Mouse (Mus musculus) forebrain, embryonic 14.5 days (tissue): ENCODE measurements around the gene Apeh. TPM values are rescaled to one million over a fixed set of nuclear protein-coding genes. Genes with fewer than 3 reads are reported as not detected.

Experiments
- ATAC-seq: fragments of 200-750 bp; cut with Nextera tagmentation; 2 replicates; pipeline ENCODE4 v1.8.0; 2017; ENCODE audit warnings: mild to moderate bottlenecking, moderate library complexity
- DNase-seq: peaks from one replicate; pipeline ENCODE4 v3.0.0-alpha.2; 2015; ENCODE audit warnings: low spot score
- H3K27ac ChIP-seq: fragments of 300-500 bp; sonication (generic); 2 replicates; pipeline ENCODE4 v1.5.1; 2014; ENCODE audit warnings: low read depth, mild to moderate bottlenecking, control low read depth, low read length, moderate library complexity
- H3K27me3 ChIP-seq: fragments of 300-500 bp; sonication (generic); replicated peaks from 2 replicates; pipeline ENCODE4 v1.6.1; 2014; ENCODE audit warnings: low read length, control low read depth, mixed read lengths; ENCODE audit not compliant: control insufficient read depth, insufficient read depth
- H3K36me3 ChIP-seq: fragments of 300-500 bp; sonication (generic); 2 replicates; pipeline ENCODE4 v1.6.1; 2014; ENCODE audit warnings: low read length, control low read depth; ENCODE audit not compliant: control insufficient read depth, insufficient read depth
- H3K4me1 ChIP-seq: fragments of 300-500 bp; sonication (generic); 2 replicates; pipeline ENCODE4 v1.6.1; 2014; ENCODE audit warnings: antibody characterized with exemption, low read length, control low read depth; ENCODE audit not compliant: control insufficient read depth, insufficient read depth
- H3K4me2 ChIP-seq: fragments of 300-500 bp; sonication (generic); 2 replicates; pipeline ENCODE4 v1.6.1; 2014; ENCODE audit warnings: mild to moderate bottlenecking, control low read depth, low read length
- H3K4me3 ChIP-seq: fragments of 300-500 bp; sonication (generic); 2 replicates; pipeline ENCODE4 v1.5.1; 2014; ENCODE audit warnings: low read depth, low read length, control low read depth
- H3K9ac ChIP-seq: fragments of 300-500 bp; sonication (generic); 2 replicates; pipeline ENCODE4 v1.6.1; 2014; ENCODE audit warnings: mild to moderate bottlenecking, low read length, control low read depth, moderate library complexity
- H3K9me3 ChIP-seq: fragments of 300-500 bp; sonication (generic); replicated peaks from 2 replicates; pipeline ENCODE4 v1.6.1; 2016; ENCODE audit warnings: low read length, control low read depth, mixed read lengths; ENCODE audit not compliant: control insufficient read depth
- WGBS: fragments of 180-500 bp; shearing (Covaris S2); extraction: QIAGEN DNeasy Blood & Tissue Kit; methylation state at CpG from one replicate; pipeline ENCODE4 v1.1.7; 2014; 5-methylcytosine and 5-hydroxymethylcytosine counted together
- polyA plus RNA-seq: library from polyadenylated mRNA; unstranded; fragments of >200 nt; fragmentation: Nextera tagmentation; extraction: Ambion mirVana; gene quantifications from 2 replicates; pipeline ENCODE4 v1.2.1, GENCODE M21; 2014

The Apeh gene
- polyA plus RNA-seq, 1 experiment from 2014 or later, result 39.1 TPM

DNA sequence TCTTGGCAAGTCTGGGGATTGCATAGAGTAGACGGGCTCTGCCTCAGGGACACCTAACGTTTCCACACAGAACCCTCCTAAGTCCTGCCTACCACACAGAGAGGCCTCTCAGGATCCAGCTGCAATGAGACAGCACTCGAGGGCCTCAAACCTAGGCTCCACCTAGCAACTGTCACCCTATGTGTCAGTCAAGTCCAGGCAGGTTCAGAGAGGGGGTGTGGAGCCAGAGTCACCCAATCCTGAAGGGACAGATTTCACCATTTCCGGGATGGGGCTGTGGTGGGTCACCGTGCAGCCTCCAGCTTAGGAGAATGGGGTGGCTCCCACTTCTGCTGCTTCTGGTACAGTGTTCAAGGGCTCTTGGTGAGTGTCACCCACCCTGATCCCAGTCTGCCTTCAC is 14.2 kb downstream of the Apeh start, which contains the start of gene Mst1:
TSS of gene Mst1 (plus strand) at position 269 of the 400 bp plus-strand sequence.
- Histone ChIP-seq H3K4me3 (peak within 1 kb of the TSS; percentile 87), H3K9ac (peak within 1 kb of the TSS; percentile 98), H3K4me1 (peaks cover 5% of the 10 kb centered on the region; the same call in 1 of the 2 replicates), H3K27ac (no peak within 1 kb of the TSS), H3K4me2 (peak within 1 kb of the TSS; percentile 88), H3K9me3 (no peaks in the 10 kb centered on the region), H3K27me3 (peaks cover 20% of the 10 kb centered on the region), H3K36me3 (peaks cover 16% of the 10 kb centered on the region)
- 77% methylated on average over 5 of the region's 5 CpGs for WGBS
- ATAC-seq, result no peak
- DNase-seq, result no peak

DNA sequence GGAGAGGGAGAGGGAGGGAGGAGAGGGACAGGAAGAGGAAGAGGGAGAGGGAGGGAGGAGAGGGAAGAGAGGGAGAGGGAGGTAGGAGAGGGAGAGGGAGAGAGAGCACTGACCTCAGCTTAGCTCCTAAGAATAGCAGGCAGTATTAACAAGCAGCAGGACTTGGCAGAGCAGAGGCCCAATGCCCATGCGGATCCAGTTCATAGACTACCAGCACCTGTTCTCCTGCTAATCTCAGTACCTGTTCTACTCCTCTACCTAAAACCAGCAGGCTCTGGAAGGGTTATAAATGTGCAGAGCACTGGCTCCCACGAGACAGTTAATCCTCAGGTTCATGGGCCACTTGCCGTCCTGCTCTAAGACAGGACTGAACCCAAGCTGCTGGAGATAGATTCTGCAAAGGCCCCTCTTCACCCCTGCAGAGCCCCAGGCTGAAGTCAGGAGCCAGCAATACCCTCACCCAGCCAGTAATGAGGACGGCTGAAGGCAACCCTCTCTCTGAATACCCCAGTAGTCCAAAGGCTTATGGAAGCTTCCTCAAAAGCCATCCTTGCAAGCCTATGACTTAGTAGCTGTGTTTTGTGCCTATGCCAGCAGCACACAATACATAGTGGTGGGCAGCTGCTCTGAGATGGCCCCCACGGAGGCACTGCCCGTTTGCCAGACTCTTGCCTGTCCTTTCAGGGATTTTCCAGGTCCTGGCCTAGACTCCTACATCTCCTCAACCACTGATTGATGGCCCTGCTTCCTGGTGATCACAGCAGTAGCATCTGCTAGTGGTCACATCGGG is 21.1 kb downstream of the Apeh start:
- Histone ChIP-seq H3K4me1 (peaks cover 2% of the 10 kb centered on the region; the same call in 1 of the 2 replicates), H3K4me2 (no peak overlapping the region), H3K9ac (no peak overlapping the region), H3K27me3 (no peaks in the 10 kb centered on the region), H3K4me3 (no peak overlapping the region), H3K27ac (peak overlapping the region; percentile 27; the same call in 1 of the 2 replicates), H3K9me3 (no peaks in the 10 kb centered on the region), H3K36me3 (peaks cover 31% of the 10 kb centered on the region)
- ATAC-seq (no peak), DNase-seq (no peak)
- 61% methylated on average over 7 of the region's 7 CpGs for WGBS

DNA sequence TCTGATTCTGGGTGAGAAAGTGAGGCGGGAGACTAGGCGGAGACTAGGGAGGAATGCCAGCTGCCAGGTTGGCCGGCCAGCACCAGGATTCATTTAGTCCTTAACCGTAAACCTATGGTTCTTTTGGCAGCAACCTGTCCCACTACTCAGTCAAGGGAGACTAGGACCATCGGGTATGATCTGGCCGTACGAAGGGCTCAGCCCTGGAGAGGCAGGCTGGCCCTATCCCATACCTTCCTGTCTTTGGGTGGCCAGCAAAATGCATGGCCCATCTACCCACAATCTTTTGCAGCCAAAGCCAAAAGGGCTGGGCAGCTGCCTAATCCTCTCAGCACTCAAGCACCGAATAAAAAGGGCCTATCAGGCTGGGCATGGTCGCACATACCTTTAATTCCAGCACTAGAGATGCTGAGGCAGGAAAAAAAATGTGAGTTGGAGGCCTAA is 21.9 kb downstream of the Apeh start:
- no peaks in the 10 kb centered on the region for H3K9me3 ChIP-seq
- H3K9ac ChIP-seq, result no peak overlapping the region
- no peak overlapping the region for H3K4me2 ChIP-seq
- no peak overlapping the region for H3K27ac ChIP-seq
- DNase-seq, result no peak
- WGBS, result 61% methylated on average over 9 of the region's 9 CpGs
- H3K4me1 ChIP-seq, result no peaks in the 10 kb centered on the region
- peaks cover 31% of the 10 kb centered on the region for H3K36me3 ChIP-seq
- no peaks in the 10 kb centered on the region for H3K27me3 ChIP-seq
- no peak for ATAC-seq
- H3K4me3 ChIP-seq, result no peak overlapping the region

DNA sequence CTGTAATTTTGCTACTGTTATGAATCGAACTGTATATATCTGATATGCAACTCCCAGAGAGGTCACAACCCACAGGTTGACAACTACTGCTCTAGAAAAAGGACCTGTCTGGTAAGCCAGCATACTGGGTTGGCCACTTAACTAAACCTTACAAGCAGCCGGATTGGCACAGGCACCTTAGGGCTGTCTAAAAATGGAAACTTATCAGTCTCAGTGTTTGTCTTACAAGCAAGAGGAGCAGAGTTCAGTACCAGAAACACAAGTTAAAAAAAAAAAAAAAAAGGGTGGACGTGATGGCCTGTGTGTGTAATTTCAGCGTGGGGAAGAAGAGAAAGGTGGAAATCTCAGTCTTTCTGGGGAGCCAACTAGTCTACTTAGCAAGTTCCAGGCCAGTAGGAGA is 22.6 kb downstream of the Apeh start:
- WGBS, result 88% methylated on average over 4 of the region's 4 CpGs
- H3K9me3 ChIP-seq, result no peaks in the 10 kb centered on the region
- no peaks in the 10 kb centered on the region for H3K27me3 ChIP-seq
- no peak for DNase-seq
- H3K9ac ChIP-seq, result no peak overlapping the region
- H3K4me3 ChIP-seq, result no peak overlapping the region
- H3K4me2 ChIP-seq, result no peak overlapping the region
- H3K4me1 ChIP-seq, result no peaks in the 10 kb centered on the region
- no peak for ATAC-seq
- H3K27ac ChIP-seq, result no peak overlapping the region
- peaks cover 33% of the 10 kb centered on the region for H3K36me3 ChIP-seq

DNA sequence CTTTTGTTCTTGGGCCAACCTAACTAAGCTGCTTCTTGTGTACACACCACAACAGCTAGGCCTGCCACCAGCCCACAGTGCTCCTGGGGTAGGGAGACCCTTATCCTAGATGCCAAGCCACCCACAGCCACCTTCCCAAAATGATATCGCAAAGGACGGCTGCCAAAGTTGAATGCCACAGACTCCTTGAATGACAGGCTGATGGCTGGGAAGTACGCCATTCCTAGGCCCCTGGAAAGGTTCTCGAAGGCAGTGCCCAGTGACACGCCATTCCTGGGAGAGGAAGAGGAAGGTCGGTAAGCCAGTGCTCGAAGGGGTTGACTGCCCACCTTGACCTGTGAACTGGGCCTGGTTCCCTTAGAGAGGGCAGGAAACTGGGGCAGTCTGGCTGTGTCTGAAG is 24.9 kb downstream of the Apeh start:
- Histone ChIP-seq H3K4me2 (no peak overlapping the region), H3K27ac (no peak overlapping the region), H3K4me3 (no peak overlapping the region), H3K9me3 (no peaks in the 10 kb centered on the region), H3K4me1 (no peaks in the 10 kb centered on the region), H3K9ac (no peak overlapping the region), H3K27me3 (no peaks in the 10 kb centered on the region), H3K36me3 (peaks cover 36% of the 10 kb centered on the region)
- ATAC-seq (no peak), DNase-seq (no peak)
- WGBS, result 91% methylated on average over 7 of the region's 7 CpGs

DNA sequence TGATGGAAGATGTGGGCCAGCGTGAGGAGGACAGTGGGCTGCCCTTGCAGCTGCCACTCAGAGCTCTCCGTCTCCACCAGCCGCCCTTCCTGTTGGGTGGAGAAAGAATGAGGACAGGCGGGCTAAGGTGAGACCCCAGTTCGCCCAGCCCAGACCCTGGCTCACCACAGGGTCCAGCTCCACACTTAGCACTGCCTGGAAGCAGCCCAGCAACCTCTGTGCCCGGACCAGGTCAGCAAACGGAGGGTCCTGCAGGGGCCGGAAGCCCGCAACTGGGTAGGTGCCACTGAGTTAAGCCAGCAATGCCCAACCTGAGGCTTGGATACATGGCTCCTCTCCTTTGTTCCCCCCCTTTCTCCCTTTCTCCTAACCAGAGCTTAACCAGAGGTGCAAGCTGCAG is 25.4 kb downstream of the Apeh start:
- H3K4me2 ChIP-seq, result no peak overlapping the region
- H3K27me3 ChIP-seq, result no peaks in the 10 kb centered on the region
- H3K4me3 ChIP-seq, result no peak overlapping the region
- H3K9me3 ChIP-seq, result no peaks in the 10 kb centered on the region
- no peaks in the 10 kb centered on the region for H3K4me1 ChIP-seq
- H3K36me3 ChIP-seq, result peaks cover 41% of the 10 kb centered on the region
- H3K9ac ChIP-seq, result no peak overlapping the region
- 92% methylated on average over 9 of the region's 9 CpGs for WGBS
- no peak for ATAC-seq
- H3K27ac ChIP-seq, result no peak overlapping the region
- DNase-seq, result no peak

DNA sequence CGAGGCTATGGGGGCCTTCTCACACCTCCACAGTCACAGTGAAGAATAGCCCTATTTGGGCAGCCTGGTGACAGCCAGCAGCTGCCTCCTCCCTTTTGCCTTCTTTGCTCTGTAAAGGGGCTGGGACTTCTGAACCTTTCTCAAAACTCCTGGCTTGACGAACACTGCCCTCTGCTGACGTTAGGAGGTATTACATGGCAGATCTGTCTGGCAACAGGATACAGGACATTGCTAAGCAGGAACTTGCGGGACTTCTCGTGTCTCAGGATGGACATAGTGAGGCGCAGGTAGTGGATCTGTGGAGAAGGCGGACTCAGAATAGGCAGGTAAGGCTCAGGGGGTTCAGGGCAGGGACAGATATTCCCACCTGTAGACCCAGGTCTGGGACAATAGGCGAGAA is 26.5 kb downstream of the Apeh start:
- no peaks in the 10 kb centered on the region for H3K27me3 ChIP-seq
- no peak overlapping the region for H3K4me2 ChIP-seq
- no peak overlapping the region for H3K4me3 ChIP-seq
- DNase-seq (peak; percentile 89), ATAC-seq (peak; percentile 38; the same call in 1 of the 2 replicates)
- H3K27ac ChIP-seq, result no peak overlapping the region
- H3K4me1 ChIP-seq, result no peaks in the 10 kb centered on the region
- 20% methylated on average over 8 of the region's 8 CpGs for WGBS
- H3K9ac ChIP-seq, result no peak overlapping the region
- no peaks in the 10 kb centered on the region for H3K9me3 ChIP-seq
- H3K36me3 ChIP-seq, result peaks cover 52% of the 10 kb centered on the region

DNA sequence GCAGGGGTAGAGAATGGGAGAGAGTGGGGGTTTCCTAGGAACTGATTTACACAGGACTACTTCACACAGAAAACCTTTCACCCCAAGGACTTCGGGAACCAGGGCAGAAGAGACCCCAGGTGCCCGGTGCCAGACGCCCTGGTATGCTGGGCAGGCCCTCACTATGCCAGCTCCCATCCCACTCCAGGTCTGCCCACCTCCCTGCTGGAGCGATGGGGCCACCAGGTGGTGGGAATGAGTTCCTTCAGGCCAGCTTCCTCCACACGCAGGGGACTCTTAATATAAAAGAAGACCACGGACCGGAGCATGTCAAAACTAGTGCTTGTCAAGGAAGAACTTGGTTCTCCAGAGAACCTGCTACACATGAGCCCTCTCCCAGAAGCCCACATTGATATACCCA is 27.2 kb downstream of the Apeh start:
- Histone ChIP-seq H3K27ac (no peak overlapping the region), H3K9ac (no peak overlapping the region), H3K4me2 (no peak overlapping the region), H3K4me1 (no peaks in the 10 kb centered on the region), H3K9me3 (no peaks in the 10 kb centered on the region), H3K36me3 (peaks cover 58% of the 10 kb centered on the region), H3K27me3 (no peaks in the 10 kb centered on the region), H3K4me3 (no peak overlapping the region)
- ATAC-seq (no peak), DNase-seq (no peak)
- WGBS, result 86% methylated on average over 7 of the region's 7 CpGs

DNA sequence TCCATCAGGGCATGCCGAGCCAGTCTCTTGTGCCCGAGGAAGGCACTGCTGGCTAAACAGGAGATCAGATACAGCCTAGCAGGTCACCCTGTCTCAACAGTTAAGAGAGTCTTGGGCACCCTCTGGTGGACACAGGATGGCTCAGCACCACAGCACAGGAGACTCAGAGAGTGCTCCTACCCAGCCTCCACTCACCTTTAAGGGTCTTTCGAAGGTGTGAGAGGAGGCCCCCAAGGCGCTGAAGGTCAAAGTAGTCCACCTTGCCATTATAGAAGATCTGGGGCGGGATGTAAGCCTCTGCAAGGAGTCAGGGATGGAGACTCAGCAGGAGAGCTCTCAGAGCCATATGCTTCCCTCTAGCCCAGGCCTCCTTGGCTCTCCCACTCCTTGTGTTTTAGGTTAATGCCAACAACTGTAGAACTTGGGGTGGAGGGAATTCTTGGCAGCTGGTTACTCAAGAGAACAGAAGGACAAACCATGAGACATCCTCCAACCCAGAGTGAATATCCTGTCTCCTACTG is 28.9 kb downstream of the Apeh start:
- no peaks in the 10 kb centered on the region for H3K4me1 ChIP-seq
- H3K4me3 ChIP-seq, result no peak overlapping the region
- peak; percentile 67 for ATAC-seq
- peaks cover 57% of the 10 kb centered on the region for H3K36me3 ChIP-seq
- no peak overlapping the region for H3K27ac ChIP-seq
- no peak overlapping the region for H3K9ac ChIP-seq
- no peaks in the 10 kb centered on the region for H3K9me3 ChIP-seq
- H3K27me3 ChIP-seq, result no peaks in the 10 kb centered on the region
- 42% methylated on average over 5 of the region's 5 CpGs for WGBS
- no peak overlapping the region for H3K4me2 ChIP-seq
- DNase-seq, result peak; percentile 64
